Mouse (Mus musculus) right cerebral cortex, adult 18-20 months (tissue): ENCODE results near the gene Ifitm6.
"Not testable (repeated sequence)": the region's sequence is repeated elsewhere in the genome, so short reads cannot be mapped to it uniquely, and the experiment has no call there.

Experiments
- DNase-seq: peaks from one replicate; pipeline ENCODE4 v3.0.0; 2022; ENCODE audit warnings: mixed read lengths

Gene Ifitm6

DNA sequence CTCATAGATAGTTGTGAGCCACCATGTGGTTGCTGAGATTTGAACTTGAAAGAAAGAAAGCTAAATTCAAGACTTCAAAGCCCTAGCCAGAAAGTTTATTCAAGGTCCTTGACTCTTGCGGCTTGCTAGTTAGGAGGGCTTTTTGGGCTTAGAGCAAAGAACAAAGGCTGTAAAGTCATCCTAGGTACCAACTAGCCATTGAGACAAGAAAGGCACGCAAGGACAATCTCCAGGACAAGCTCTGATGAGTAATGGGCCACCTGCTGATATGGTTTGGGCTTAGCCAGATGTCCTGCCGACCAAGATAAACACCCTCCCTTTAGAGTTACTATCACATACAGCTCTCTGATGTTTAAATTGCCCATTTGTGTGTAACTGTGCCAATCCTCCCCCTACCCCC, 49.0 kb downstream of the Ifitm6 start:
- not testable (repeated sequence) for DNase-seq

DNA sequence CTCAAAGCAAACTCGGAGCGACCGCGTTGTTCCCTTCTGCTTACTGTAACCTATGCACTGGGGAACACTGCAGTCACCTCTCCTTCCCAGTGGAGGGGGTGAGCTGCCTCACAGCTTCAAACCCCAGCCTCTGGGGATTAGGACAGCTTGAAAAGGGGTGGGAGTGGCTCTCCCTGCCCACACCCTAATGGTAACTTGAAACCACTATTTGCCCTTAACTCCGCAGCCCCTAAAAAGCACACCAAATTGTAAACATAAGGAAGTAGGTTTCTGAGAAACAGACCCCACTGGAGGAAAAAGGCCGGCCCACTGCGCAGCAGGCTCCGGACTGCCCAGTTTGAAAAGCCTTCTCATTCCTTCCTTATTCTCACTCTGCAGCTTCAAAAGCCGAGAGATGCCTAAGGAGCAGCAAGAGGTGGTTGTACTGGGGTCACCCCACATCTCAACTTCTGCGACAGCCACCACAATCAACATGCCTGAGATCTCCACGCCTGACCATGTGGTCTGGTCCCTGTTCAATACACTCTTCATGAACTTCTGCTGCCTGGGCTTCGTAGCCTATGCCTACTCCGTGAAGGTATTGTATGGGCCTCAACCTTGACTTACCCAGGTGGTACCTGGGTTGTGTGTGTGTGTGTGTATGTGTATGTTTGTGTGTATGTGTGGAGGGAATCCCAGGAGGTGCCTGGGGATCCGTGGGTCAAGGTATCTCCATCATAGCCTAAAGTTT, 49.7 kb downstream of the Ifitm6 start:
- DNase-seq: no peak

DNA sequence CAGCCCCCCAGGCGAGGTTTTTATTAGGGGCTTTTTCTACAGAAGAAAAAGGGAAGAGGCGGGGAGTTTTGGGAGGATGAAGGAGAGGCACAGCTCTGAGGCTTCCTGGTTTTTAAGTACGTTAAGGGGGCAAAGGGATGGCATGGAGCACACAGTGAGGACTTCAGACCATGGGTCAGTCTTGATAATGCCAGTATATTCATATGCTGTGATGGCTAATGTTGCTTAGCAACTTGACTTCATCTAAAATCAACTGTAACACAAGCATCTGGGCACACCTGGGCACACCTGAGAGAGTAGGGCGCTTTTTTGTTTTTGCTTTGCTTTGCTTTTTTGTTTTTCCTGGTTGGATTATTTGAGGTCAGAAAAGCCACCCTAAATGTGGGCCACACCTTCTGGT, 50.8 kb downstream of the Ifitm6 start, which contains the start of gene Ifitm1:
Ifitm1 (plus strand) TSS at position 301 of the 400 bp plus-strand sequence.
- no peak for DNase-seq
